Mouse (Mus musculus) neural tube, embryonic 11.5 days (tissue): ENCODE results near the gene Dnph1. TPM values are rescaled to one million over a fixed set of nuclear protein-coding genes. Genes with fewer than 3 reads are reported as not detected.

Source experiments
- ATAC-seq: fragments of 200-750 bp; cut with Nextera tagmentation; 2 replicates; pipeline ENCODE4 v1.8.0; 2017; ENCODE audit warnings: moderate number of reproducible peaks, mild to moderate bottlenecking, moderate TSS enrichment, moderate library complexity; ENCODE audit not compliant: insufficient read depth, low FRiP score, low TSS enrichment
- DNase-seq: peaks from one replicate; pipeline ENCODE4 v3.0.0-alpha.2; 2015; ENCODE audit warnings: low spot score
- H3K27ac ChIP-seq: fragments of 300-500 bp; sonication (generic); 2 replicates; pipeline ENCODE4 v1.5.1; 2014; ENCODE audit warnings: low read depth, mild to moderate bottlenecking, low read length
- H3K27me3 ChIP-seq: fragments of 300-500 bp; sonication (generic); 2 replicates; pipeline ENCODE4 v1.6.1; 2014; ENCODE audit warnings: mild to moderate bottlenecking, low read length, mixed read lengths; ENCODE audit not compliant: control insufficient read depth, insufficient read depth
- H3K36me3 ChIP-seq: fragments of 300-500 bp; sonication (generic); 2 replicates; pipeline ENCODE4 v1.6.1; 2014; ENCODE audit warnings: mild to moderate bottlenecking, low read length, moderate library complexity, mixed read lengths; ENCODE audit not compliant: control insufficient read depth, insufficient read depth
- H3K4me1 ChIP-seq: fragments of 300-500 bp; sonication (generic); 2 replicates; pipeline ENCODE4 v1.6.1; 2014; ENCODE audit warnings: low read length, mixed read lengths; ENCODE audit not compliant: control insufficient read depth, insufficient read depth
- H3K4me2 ChIP-seq: fragments of 300-500 bp; sonication (generic); 2 replicates; pipeline ENCODE4 v1.6.1; 2014; ENCODE audit warnings: low read depth, mild to moderate bottlenecking, moderate library complexity
- H3K4me3 ChIP-seq: fragments of 300-500 bp; sonication (generic); 2 replicates; pipeline ENCODE4 v1.5.1; 2014; ENCODE audit warnings: low read depth, low read length
- H3K9ac ChIP-seq: fragments of 300-500 bp; sonication (generic); 2 replicates; pipeline ENCODE4 v1.6.1; 2014; ENCODE audit warnings: mild to moderate bottlenecking, low read length
- H3K9me3 ChIP-seq: fragments of 300-500 bp; sonication (generic); 2 replicates; pipeline ENCODE4 v1.6.1; 2016; ENCODE audit warnings: low read length; ENCODE audit not compliant: control insufficient read depth
- WGBS: fragments of 180-500 bp; shearing (Covaris S2); extraction: QIAGEN DNeasy Blood & Tissue Kit; methylation state at CpG from one replicate; pipeline ENCODE4 v1.1.7; 2014; 5-methylcytosine and 5-hydroxymethylcytosine counted together
- polyA plus RNA-seq: library from polyadenylated mRNA; unstranded; fragments of >200 nt; fragmentation: Nextera tagmentation; extraction: Ambion mirVana; gene quantifications from 2 replicates; pipeline ENCODE4 v1.2.1, GENCODE M21; 2014

Dnph1 gene
- polyA plus RNA-seq, 1 experiment from 2014 or later: 64.9 TPM

DNA sequence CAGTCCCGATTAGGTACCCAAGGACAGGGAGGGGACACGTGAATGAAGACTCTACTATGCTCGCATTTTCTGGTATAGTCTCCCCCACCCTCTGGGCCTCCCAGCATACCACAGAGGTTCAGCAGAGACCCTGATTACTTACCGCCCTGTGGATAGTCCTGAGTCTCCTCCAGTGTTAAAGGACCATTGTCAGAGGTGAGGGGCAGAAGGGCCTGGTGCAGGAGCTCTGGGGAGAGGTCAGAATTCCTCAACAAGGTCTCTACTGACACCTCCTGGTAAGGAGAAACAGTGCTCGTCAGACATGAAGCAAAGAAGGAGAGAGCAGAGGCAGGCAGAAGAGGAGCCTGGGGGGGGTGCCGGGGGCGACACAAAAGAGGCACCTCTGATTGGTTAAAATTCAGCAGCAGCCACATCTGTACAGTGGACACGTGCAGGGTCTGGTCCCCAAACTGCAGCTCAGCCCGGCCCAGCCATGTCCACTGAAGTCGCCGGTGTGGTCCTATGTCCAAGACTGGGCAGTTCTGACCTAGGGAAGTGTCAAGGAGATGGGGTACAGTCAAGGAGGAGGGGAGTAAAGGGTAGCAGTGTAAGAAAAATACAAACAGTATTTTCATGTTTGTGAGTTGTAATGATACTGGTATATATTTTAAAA is 14.7 kb downstream of the Dnph1 start:
- Histone ChIP-seq H3K4me1 (no peaks in the 10 kb centered on the region), H3K9me3 (no peaks in the 10 kb centered on the region), H3K27me3 (no peaks in the 10 kb centered on the region), H3K27ac (no peak overlapping the region), H3K4me2 (no peak overlapping the region), H3K36me3 (no peaks in the 10 kb centered on the region), H3K4me3 (no peak overlapping the region), H3K9ac (no peak overlapping the region)
- WGBS: 50% methylated on average over 11 of the region's 11 CpGs
- peak; percentile 43 for DNase-seq
- ATAC-seq: no peak

DNA sequence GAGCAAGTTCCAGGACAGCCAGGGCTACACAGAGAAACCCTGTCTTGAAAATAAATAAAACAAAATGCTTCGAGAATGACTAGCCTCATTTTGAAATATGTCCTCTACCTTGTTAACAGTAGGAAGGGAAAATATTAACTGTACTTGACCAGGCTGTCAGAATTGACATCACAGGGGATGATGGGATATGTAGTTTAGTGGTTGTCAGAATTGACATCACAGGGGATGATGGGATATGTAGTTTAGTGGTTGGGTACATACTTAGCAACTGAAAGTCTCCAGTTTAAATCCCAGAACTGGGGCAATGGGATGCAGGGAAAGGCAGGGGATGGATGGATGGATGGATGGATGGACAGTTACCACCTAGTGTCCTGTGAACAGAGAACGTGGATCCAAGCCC is 16.8 kb downstream of the Dnph1 start:
- H3K36me3 ChIP-seq: no peaks in the 10 kb centered on the region
- H3K4me2 ChIP-seq: no peak overlapping the region
- no peaks in the 10 kb centered on the region for H3K9me3 ChIP-seq
- ATAC-seq (no peak), DNase-seq (no peak)
- H3K4me1 ChIP-seq: no peaks in the 10 kb centered on the region
- H3K27me3 ChIP-seq: no peaks in the 10 kb centered on the region
- 71% methylated on average over 2 of the region's 2 CpGs for WGBS
- no peak overlapping the region for H3K4me3 ChIP-seq
- H3K27ac ChIP-seq: no peak overlapping the region
- no peak overlapping the region for H3K9ac ChIP-seq

DNA sequence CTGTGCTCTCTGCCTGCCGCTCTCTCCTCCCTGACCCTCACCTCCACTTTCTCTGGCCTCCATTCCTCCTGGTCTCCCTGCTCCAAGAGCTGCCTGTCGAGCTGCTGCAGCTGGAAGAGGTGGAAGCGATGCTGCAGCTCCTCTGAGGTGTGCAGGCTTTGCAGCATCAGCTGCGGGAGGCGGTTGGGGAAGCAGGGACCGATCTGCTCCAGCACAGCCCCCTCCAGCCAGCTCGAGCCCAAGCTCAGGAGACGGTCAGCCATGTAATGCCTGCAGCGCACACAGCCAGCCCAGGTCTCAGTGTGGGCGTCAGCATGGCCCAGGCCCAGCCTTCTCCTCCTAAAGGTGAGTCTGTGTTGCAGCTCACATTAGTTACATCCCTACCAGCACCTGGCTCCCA is 23.5 kb downstream of the Dnph1 start:
- H3K27me3 ChIP-seq: peaks cover 7% of the 10 kb centered on the region; the same call in 1 of the 2 replicates
- no peak overlapping the region for H3K4me2 ChIP-seq
- no peaks in the 10 kb centered on the region for H3K4me1 ChIP-seq
- H3K36me3 ChIP-seq: no peaks in the 10 kb centered on the region
- DNase-seq (no peak), ATAC-seq (no peak)
- H3K4me3 ChIP-seq: no peak overlapping the region
- WGBS: 58% methylated on average over 10 of the region's 10 CpGs
- H3K9me3 ChIP-seq: no peaks in the 10 kb centered on the region
- H3K27ac ChIP-seq: no peak overlapping the region
- H3K9ac ChIP-seq: no peak overlapping the region

DNA sequence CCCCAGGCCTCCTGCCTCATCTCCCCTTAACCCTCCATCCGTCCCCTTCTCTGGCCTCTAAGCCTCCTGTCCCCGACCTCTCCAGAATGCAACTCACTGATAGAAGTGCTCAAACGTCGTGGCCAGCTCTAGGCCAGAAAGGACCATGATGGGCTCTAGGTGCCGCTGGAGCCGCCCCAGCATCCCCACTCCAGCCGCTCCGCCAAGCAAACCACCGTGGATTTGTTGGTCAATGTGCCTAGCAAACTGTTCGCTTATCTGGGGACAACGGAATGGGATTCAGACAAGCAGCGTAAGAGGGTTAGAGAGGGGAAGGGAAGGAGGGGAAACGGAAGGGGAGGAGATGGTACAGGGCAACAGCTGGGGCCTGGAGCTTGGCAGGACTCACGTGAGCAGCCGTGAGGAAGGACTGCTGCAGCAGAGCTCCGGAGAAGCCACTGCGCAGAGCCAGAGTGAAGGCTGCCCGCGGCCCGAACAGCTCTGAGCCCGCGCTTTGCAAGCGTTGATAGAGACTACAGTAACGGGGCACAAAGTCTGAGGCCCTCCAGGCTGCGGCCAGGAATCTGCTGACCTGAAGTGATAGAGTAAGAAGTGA is 24.0 kb downstream of the Dnph1 start:
- peaks cover 7% of the 10 kb centered on the region; the same call in 1 of the 2 replicates for H3K27me3 ChIP-seq
- no peaks in the 10 kb centered on the region for H3K36me3 ChIP-seq
- no peaks in the 10 kb centered on the region for H3K4me1 ChIP-seq
- DNase-seq (no peak), ATAC-seq (no peak)
- no peak overlapping the region for H3K4me3 ChIP-seq
- H3K9me3 ChIP-seq: no peaks in the 10 kb centered on the region
- WGBS: 52% methylated on average over 25 of the region's 25 CpGs
- H3K27ac ChIP-seq: no peak overlapping the region
- no peak overlapping the region; the same call in 1 of the 2 replicates for H3K9ac ChIP-seq
- H3K4me2 ChIP-seq: no peak overlapping the region

DNA sequence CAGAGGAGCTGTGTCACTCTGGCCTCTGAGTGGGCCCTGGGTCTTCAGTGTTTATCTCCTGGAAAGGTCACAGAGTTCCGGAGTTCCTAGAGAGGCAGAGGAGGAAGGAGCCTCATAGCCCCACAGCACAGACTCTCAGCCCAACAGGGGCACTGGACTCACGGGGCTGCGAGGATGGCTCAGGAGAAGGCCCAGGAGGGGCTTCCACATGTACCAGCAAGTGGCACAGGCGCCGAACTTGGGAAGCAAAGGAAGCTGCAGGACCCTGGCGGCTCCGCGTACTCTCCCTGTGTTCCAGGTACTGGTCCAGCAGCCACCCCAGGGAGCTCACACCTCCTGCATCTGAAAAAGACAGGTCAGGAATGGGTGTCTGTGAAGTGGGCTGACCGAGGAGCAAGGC is 24.7 kb downstream of the Dnph1 start:
- no peak overlapping the region for H3K9ac ChIP-seq
- H3K9me3 ChIP-seq: no peaks in the 10 kb centered on the region
- DNase-seq (no peak), ATAC-seq (no peak)
- 74% methylated on average over 9 of the region's 9 CpGs for WGBS
- no peaks in the 10 kb centered on the region for H3K4me1 ChIP-seq
- no peaks in the 10 kb centered on the region for H3K36me3 ChIP-seq
- no peak overlapping the region for H3K4me3 ChIP-seq
- H3K27ac ChIP-seq: no peak overlapping the region
- peaks cover 7% of the 10 kb centered on the region; the same call in 1 of the 2 replicates for H3K27me3 ChIP-seq
- no peak overlapping the region for H3K4me2 ChIP-seq

DNA sequence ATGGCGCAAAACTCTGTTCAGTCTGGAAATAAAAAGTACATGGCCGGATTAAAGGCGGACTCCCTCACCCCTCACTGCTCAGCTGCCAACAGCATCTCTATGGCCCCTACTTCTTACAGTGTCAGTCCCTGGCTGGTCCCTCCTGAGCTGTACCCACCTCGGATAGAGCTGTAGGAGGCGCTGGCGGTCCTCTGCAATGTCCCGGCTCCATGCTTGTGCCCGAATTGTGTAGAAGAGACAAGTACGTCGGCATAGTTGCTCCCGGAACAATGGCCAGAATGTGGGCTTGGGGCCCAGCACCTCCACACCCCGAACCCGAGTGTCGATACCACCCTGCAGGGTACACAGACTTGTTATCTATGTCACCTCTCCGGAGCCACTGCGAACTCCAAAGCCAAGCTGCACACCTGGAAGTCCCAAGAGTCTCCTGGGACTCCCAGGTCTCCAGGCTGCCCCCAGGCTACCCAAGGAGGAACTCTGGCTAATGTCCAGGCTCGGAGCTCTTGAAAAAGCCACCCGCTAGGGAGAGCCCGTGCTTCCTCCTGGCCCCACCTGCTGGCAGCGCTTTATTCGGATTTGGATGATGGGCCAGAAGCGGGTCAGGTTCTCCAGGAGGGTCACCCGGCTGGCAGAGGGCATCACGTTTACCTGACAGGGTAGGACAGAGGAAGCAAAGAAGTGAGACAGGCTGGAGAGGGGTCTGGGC is 25.6 kb downstream of the Dnph1 start:
- ATAC-seq (no peak), DNase-seq (peak; percentile 17)
- WGBS: 41% methylated on average over 24 of the region's 24 CpGs

DNA sequence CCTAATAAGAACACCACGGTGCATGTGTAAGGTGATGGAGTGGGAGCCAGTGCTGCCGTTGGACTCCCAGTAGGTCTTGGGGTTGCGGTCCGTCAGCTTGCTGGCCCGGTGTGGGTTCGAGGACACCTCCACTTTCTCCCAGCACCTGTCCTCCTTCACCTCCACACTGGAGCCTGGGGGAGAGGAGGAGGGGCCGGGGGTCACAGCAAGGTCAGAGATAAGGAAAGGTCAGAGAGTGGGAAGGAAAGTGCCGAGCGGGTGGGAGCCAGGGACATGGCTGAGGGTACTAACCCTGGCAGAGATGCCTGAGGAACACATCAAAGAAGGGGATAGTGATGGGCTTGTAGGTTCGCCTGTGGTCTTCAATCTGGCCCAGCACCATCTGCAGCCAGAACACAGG is 28.6 kb downstream of the Dnph1 start:
- H3K27me3 ChIP-seq: peaks cover 4% of the 10 kb centered on the region; the same call in 1 of the 2 replicates
- H3K4me1 ChIP-seq: no peaks in the 10 kb centered on the region
- DNase-seq (no peak), ATAC-seq (no peak)
- H3K9me3 ChIP-seq: no peaks in the 10 kb centered on the region
- WGBS: 81% methylated on average over 10 of the region's 10 CpGs
- no peak overlapping the region for H3K4me3 ChIP-seq
- H3K27ac ChIP-seq: no peak overlapping the region
- no peak overlapping the region for H3K9ac ChIP-seq
- no peaks in the 10 kb centered on the region for H3K36me3 ChIP-seq
- H3K4me2 ChIP-seq: no peak overlapping the region

More for the DNA sequence above, 25.6 kb downstream of the Dnph1 start:
- Histone ChIP-seq H3K27ac (no peak overlapping the region), H3K27me3 (peaks cover 7% of the 10 kb centered on the region; the same call in 1 of the 2 replicates), H3K4me2 (no peak overlapping the region), H3K4me3 (no peak overlapping the region), H3K9ac (no peak overlapping the region), H3K36me3 (no peaks in the 10 kb centered on the region), H3K4me1 (no peaks in the 10 kb centered on the region), H3K9me3 (no peaks in the 10 kb centered on the region)

DNA sequence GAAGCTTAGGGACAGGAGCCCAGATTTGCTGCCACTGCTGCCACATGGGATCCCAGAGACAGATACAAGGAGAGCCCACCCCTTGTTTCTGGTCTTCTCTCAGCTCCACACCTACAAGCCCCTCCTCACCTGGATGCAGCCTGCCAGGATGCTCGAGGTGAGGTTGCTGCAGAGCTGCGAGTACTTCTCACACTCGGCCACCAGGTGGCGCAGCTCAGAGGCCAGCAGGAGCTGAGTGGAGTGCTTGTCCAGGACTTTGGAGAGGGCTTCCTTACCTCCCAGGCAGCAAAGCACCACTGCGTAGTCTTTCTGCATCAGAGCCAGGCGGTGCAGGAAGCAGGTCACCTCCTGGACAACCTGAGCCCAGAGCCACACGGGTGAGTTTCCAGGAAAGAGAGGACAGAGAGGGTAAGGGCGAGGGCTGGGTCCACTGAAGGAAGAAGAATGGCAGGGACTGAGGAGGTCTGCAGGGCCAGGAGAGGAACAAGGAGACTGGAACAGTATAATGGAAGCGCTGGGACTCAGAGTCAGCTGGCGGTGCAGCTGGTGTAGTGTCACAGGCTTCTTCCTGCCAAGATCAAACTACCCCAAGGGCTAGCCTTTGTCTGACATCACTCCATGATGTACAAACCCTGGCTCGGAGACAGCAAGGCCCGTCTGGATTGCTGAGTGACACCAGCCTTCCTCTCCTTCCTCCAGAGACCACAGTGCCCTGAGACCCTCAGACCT is 29.2 kb downstream of the Dnph1 start:
- Histone ChIP-seq H3K9ac (no peak overlapping the region), H3K4me2 (no peak overlapping the region), H3K9me3 (no peaks in the 10 kb centered on the region), H3K27me3 (0 out of 2 replicates have a peak, but pooled peaks cover 2% of the 10 kb centered on the region), H3K4me1 (no peaks in the 10 kb centered on the region), H3K27ac (no peak overlapping the region), H3K4me3 (no peak overlapping the region), H3K36me3 (no peaks in the 10 kb centered on the region)
- DNase-seq (peak; percentile 82), ATAC-seq (no peak)
- 42% methylated on average over 12 of the region's 12 CpGs for WGBS
